Mouse (Mus musculus): ENCODE results near the gene Spef2.

- no peak for TF ChIP-seq POLR2AphosphoS2 (IDR thresholded peaks at IDR 0.05; ENCODE audit: insufficient read length, low read depth)
- no peak for TF ChIP-seq POLR2A (IDR thresholded peaks at IDR 0.05; ENCODE audit: insufficient read length, low read depth)
- TF ChIP-seq TCF12 (IDR thresholded peaks at IDR 0.05; ENCODE audit: insufficient read depth, poor library complexity, severe bottlenecking): no peak
- no peak for TF ChIP-seq CEBPB (IDR thresholded peaks at IDR 0.05; ENCODE audit: insufficient read depth, poor library complexity, severe bottlenecking)
- no peak for TF ChIP-seq REST (IDR thresholded peaks at IDR 0.05; ENCODE audit: insufficient read depth, insufficient read length)
- no peak for TF ChIP-seq TCF3 (IDR thresholded peaks at IDR 0.05; ENCODE audit: insufficient read length, low read depth)
Observed at GRCm38 (mm10) chr15:9691721-9692120, 56.9 kb downstream of the Spef2 start.

All from myocyte (in vitro differentiated cells).